Mouse (Mus musculus): ENCODE measurements around the gene Pcyox1.

- TF ChIP-seq POLR2AphosphoS2 (IDR thresholded peaks at IDR 0.05; ENCODE audit: low read length) (no peak), CTCF (IDR thresholded peaks at IDR 0.05 in 2 of 3, conservative IDR thresholded peaks at IDR 0.05 in 1 of 3; ENCODE audit: control insufficient read depth in 1 of 3, insufficient read depth in 1 of 3, low read depth in 2 of 3, low read length in 3 of 3, poor library complexity in 1 of 3, severe bottlenecking in 1 of 3) (peak in 2 of 3 experiments; percentile 21 to 45; a peak in 3 of 6 replicates), MAFK (IDR thresholded peaks at IDR 0.05; ENCODE audit: borderline replicate concordance, low read depth, low read length) (no peak), MAX (IDR thresholded peaks at IDR 0.05; ENCODE audit: low read length) (no peak), CHD2 (IDR thresholded peaks at IDR 0.05; ENCODE audit: low read length) (no peak), USF1 (IDR thresholded peaks at IDR 0.05; ENCODE audit: low read depth, low read length) (no peak), POLR2A (IDR thresholded peaks at IDR 0.05; ENCODE audit: control insufficient read depth in 1 of 2, insufficient read depth in 1 of 2, low read depth in 1 of 2, low read length in 2 of 2, poor library complexity in 1 of 2) (no peak), POLR2AphosphoS5 (IDR thresholded peaks at IDR 0.05; ENCODE audit: borderline replicate concordance, low read depth, low read length) (no peak)
These were observed 42.0 kb downstream of the Pcyox1 start for GRCm38 (mm10) chr6:86354948-86355347.
